Mouse (Mus musculus) Patski (cell line): ENCODE data around the gene Fndc4. TPM values are rescaled to one million over a fixed set of nuclear protein-coding genes. Genes with fewer than 3 reads are reported as not detected.

ENCODE experiments used
- ATAC-seq: fragments of 100-300 bp; one replicate; pipeline ENCODE4 v1.8.0; 2021
- CTCF ChIA-PET: fragments of 350-600 bp; sonication (Branson Sonifier 250); formaldehyde crosslinking; loops from one replicate; lab custom pipeline; 2022; ENCODE audit warnings: inconsistent platforms; lab: Charles Lee
- POLR2A ChIA-PET: fragments of 350-600 bp; sonication (Branson Sonifier 250); formaldehyde crosslinking; loops from one replicate; lab custom pipeline; 2022; ENCODE audit warnings: antibody characterized with exemption, inconsistent platforms; lab: Charles Lee
- DNase-seq: peaks from one replicate; pipeline ENCODE4 v3.0.0-alpha.2; 2011; ENCODE audit warnings: low read depth, low spot score
- H3K27me3 ChIP-seq: fragments of 371-371 bp; one replicate; pipeline ENCODE4 v1.5.1; 2021
- CTCF ChIP-seq: fragments of 100-300 bp; IDR thresholded peaks from one replicate; pipeline ENCODE4 v1.5.1; 2021
- in situ Hi-C: fragments of 300-500 bp; cut with MboI; formaldehyde crosslinking; loops from 3 replicates; pipeline ENCODE4 v1.11.1; 2018; ENCODE audit warnings: low pct_unique_long_range_greater_than_20kb, mixed read lengths
- polyA plus RNA-seq: library from polyadenylated mRNA; unstranded; gene quantifications from one replicate; pipeline ENCODE4 v1.2.3, GENCODE M21; 2021

The Fndc4 gene
- polyA plus RNA-seq, 1 experiment from 2014 or later = 107 TPM

GRCm38 (mm10) chr5:31252151-31252550 is 43.7 kb downstream of the Fndc4 start:
- TF ChIP-seq CTCF = no peak
- ChIA-PET CTCF (interaction anchor here (0.9 to 1.2 kb wide), 2 partner anchors 12 to 33 kb away, joined by 3 read pairs; no protein-coding TSS in a partner anchor), POLR2A (no interaction called here)
- no peaks in the 10 kb centered on the region for H3K27me3 ChIP-seq
- DNase-seq (no peak), ATAC-seq (no peak)
- in situ Hi-C loops = loop anchor here (10.0 kb wide), 1 partner anchor 73 kb away; no protein-coding TSS in a partner anchor

- ATAC-seq = no peak
- no peaks in the 10 kb centered on the region for H3K27me3 ChIP-seq
- CTCF ChIA-PET = interaction anchor here (0.6 kb wide), 1 partner anchor 10 kb away, joined by 3 read pairs; no protein-coding TSS in a partner anchor
- TF ChIP-seq CTCF = no peak
- POLR2A ChIA-PET = no interaction called here
- no peak for DNase-seq
- in situ Hi-C loops = loop anchor here (10.0 kb wide), 1 partner anchor 73 kb away; no protein-coding TSS in a partner anchor
Measured at GRCm38 (mm10) chr5:31251541-31252101, 44.3 kb downstream of the Fndc4 start, which contains the start of gene Krtcap3. TSS of gene Krtcap3 (plus strand) at chr5:31251691.

- ATAC-seq (no peak), DNase-seq (no peak)
- ChIA-PET POLR2A (no interaction called here), CTCF (no interaction called here)
- in situ Hi-C loops = loop anchor here (10.0 kb wide), 1 partner anchor 74 kb away; no protein-coding TSS in a partner anchor
- no peaks in the 10 kb centered on the region for H3K27me3 ChIP-seq
- no peak for TF ChIP-seq CTCF
Measured at GRCm38 (mm10) chr5:31250716-31251115, 45.2 kb downstream of the Fndc4 start.

Other genes starting within 250 kb of the Fndc4 start
- gene Atraid, start 247.8 kb downstream of the Fndc4 start, polyA plus RNA-seq = 118 TPM
- 13.2 TPM for gene Slc5a6, start 247.2 kb downstream of the Fndc4 start, polyA plus RNA-seq
- gene Cad, start 241.3 kb downstream of the Fndc4 start, polyA plus RNA-seq = 39.8 TPM
- not detected for gene Dnajc5g, start 189.8 kb downstream of the Fndc4 start, polyA plus RNA-seq
- gene Slc30a3, start 187.8 kb downstream of the Fndc4 start, polyA plus RNA-seq = 0.06 TPM
- not detected for gene Trim54, start 179.4 kb downstream of the Fndc4 start, polyA plus RNA-seq
- not detected for gene Ucn, start 157.3 kb downstream of the Fndc4 start, polyA plus RNA-seq
- gene Mpv17, start 141.8 kb downstream of the Fndc4 start, polyA plus RNA-seq = 162 TPM
- 3.9 TPM for gene Gm29609, start 116.2 kb downstream of the Fndc4 start, polyA plus RNA-seq
- 63.0 TPM for gene Gtf3c2, start 115.9 kb downstream of the Fndc4 start, polyA plus RNA-seq
- gene Snx17, start 102.9 kb downstream of the Fndc4 start, polyA plus RNA-seq = 163 TPM
- 78.1 TPM for gene Eif2b4, start 102.7 kb downstream of the Fndc4 start, polyA plus RNA-seq
- gene Zfp513, start 93.8 kb downstream of the Fndc4 start, polyA plus RNA-seq = 44.0 TPM
- 194 TPM for gene Ppm1g, start 75.4 kb downstream of the Fndc4 start, polyA plus RNA-seq
- gene Nrbp1, start 55.2 kb downstream of the Fndc4 start, polyA plus RNA-seq = 133 TPM
- 0.73 TPM for gene Gm9970, start 54.8 kb downstream of the Fndc4 start, polyA plus RNA-seq
- 8.6 TPM for gene Krtcap3, start 44.4 kb downstream of the Fndc4 start, polyA plus RNA-seq
- 57.9 TPM for gene Ift172, start 5.0 kb downstream of the Fndc4 start, polyA plus RNA-seq
- 5.9 TPM for gene Gckr, start 1.4 kb upstream of the Fndc4 start, polyA plus RNA-seq
- 15.8 TPM for gene Zfp512, start 156.4 kb upstream of the Fndc4 start, polyA plus RNA-seq
- not detected for gene 4930548H24Rik, start 189.7 kb upstream of the Fndc4 start, polyA plus RNA-seq
- 37.4 TPM for gene Gpn1, start 198.7 kb upstream of the Fndc4 start, polyA plus RNA-seq
- gene Slc4a1ap, start 230.9 kb upstream of the Fndc4 start, polyA plus RNA-seq = 45.8 TPM
- gene Supt7l, start 231.7 kb upstream of the Fndc4 start, polyA plus RNA-seq = 25.7 TPM